Mouse (Mus musculus) retina, adult 2 months (tissue): ENCODE measurements at regions not wholly inside any gene's neighbourhood (a gene's known extent, or its start where the extent isn't known, plus 50 kb on each side); places are given as distances from the start of the nearest gene placed in this dataset.

Experiments used
- DNase-seq: peaks from one replicate; pipeline ENCODE4 v3.0.0-alpha.2; 2012; ENCODE audit warnings: low read depth, low spot score

DNA sequence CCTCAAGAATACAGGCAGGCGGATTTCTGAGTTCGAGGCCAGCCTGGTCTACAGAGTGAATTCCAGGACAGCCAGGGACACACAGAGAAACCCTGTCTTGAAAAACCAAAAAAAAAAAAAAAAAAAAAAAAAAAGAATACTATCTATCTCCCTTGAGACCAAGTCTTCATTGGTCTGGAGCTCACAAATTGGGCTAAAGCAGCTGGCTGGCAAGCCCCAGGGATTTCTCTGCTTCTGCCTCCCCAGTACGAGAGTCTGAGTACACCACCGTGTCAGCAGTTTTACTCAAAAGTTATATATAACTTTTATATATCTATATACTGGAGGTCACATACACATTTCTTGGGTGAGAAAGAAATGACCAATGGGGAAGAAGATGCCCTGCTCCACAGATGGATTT lies 229.2 kb downstream of the Zfp36l1 start:
- DNase-seq = no peak

DNA sequence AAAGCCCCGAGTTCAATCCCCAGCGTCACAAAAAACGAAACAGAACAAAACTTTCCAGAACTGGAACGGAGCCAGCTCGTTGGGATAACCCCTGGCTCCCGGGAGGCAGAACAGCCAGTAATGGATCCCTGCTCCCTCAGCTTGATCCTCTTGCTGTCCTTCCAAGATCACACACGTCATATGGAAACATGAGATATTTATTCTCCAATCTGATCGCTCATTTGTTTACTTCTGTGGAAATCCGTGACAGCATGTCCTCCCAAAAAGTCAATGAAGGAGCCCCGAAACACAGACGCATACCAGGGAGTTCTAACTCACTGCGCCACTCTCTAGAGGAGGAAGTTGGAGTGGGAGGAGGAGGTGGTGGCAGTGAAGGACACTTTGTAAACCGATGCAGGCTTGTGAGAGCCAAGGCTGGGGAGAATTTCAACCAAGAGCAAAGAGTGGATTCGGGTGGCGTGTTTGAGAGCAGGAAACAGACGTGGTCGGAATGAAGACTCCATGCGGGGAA lies 232.0 kb downstream of the Zfp36l1 start:
- no peak for DNase-seq

DNA sequence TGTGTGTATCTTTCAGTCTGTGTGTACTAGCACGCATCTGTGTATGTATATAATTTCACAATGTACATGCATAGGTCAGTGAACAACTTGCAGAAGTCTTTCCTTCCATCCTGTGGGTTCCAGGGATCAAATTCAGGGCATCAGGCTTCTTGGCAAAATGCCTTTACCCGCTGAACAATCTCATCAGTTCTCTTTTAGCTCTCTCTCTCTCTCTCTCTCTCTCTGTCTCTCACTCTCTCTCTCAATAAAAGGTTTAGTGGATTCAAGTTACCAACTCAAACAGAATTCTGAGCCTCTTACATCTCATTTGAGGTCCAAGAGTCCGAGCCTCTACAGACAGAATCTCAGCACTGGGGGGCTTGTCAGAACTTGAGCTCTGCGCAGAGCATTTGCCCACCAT lies 232.5 kb downstream of the Zfp36l1 start:
- DNase-seq = no peak

GRCm38 (mm10) chr12:79879918-79880273 lies 232.9 kb downstream of the Zfp36l1 start:
- DNase-seq = no peak

GRCm38 (mm10) chr12:79879093-79879917 lies 233.5 kb downstream of the Zfp36l1 start:
- DNase-seq = no peak

- DNase-seq = no peak
Measured at GRCm38 (mm10) chr12:79878766-79879092, 234.1 kb downstream of the Zfp36l1 start.

GRCm38 (mm10) chr12:79878163-79878562 lies 234.7 kb downstream of the Zfp36l1 start:
- no peak for DNase-seq

DNA sequence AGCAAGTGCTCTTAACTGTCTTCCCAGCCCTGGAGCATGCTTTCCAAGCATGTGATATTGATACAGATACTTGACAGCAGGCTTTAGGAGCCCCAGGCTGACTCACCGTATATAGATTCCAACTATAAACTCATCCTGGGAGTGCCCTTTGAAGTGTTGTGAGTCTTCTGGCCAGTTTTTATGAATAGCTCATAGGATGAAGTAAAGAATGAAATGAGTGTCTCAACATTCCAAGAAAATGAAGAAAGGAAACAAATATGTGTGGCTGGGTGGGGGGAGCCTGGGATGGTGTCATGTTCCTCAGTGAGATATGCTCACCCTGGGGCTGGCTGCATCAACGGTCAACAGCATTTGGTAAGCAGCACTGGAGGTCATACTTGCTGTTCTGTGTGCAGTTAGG lies 238.5 kb downstream of the Zfp36l1 start:
- no peak for DNase-seq

- no peak for DNase-seq
Measured at GRCm38 (mm10) chr12:79865179-79865552, 247.6 kb downstream of the Zfp36l1 start.

DNA sequence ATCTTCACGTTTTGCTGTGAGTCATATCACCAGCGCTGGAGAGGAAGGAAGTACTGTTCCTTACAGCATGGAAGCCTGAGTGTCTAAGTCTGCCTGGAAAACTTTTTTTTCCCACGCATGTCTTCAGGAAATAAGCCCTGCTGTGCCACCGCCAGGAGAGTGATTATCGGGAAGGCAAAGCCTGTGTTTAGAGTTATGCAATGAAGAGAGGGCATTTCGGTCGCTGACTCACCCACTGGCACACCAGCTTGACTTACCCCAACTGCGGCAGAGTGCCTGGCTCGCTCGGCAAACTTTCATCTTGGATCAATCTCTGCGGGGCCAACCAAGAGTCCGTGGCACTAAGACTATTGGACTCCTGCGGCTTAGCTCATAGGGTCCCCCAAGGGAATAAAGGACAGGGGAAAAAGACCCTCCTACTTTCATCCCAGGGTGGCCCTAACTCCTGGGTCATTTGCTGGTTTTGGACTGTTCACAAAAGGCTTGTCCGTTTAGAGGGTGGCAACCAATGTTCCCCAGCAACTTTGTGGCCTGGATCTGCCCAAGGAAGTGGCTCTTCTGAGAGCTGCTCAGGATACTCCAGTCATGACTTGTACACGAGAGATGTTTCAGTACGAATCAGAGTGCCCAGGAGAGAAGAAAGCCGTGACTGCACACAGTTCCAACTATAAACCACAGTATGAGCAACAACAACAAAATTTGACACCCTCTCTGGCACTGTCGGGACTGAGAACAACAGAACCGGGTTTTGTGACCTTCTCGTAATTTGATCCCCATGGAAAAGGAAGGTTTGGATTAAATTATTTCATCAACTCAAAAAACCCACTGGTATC lies 248.3 kb downstream of the Zfp36l1 start:
- no peak for DNase-seq
